Mouse (Mus musculus): ENCODE data around the gene Ppef1.

- TF ChIP-seq CTCF (conservative IDR thresholded peaks at IDR 0.05; ENCODE audit: low read length) (no peak), NANOG (IDR thresholded peaks at IDR 0.05; ENCODE audit: borderline replicate concordance, low read length) (no peak), POU5F1 (IDR thresholded peaks at IDR 0.05; ENCODE audit: borderline replicate concordance, low read length) (no peak)
Measured at GRCm38 (mm10) chrX:160766233-160766616, 30.7 kb upstream of the Ppef1 start.
